Mouse (Mus musculus) CD8-positive naive resting alpha-beta T cell, adult 2 months (primary cell): ENCODE results near the gene Cryz.

Experiments
- DNase-seq, 2 experiments: peaks; one replicate each; pipeline ENCODE4 v3.0.0; 2022; ENCODE audit warnings: low read depth in 2 of 2, low spot score in 2 of 2

The Cryz gene

GRCm38 (mm10) chr3:154596488-154596933 is at the start of gene Cryz:
Cryz (plus strand) TSS chr3:154596711.
- peak; percentile 81 to 89 for DNase-seq

- DNase-seq: no peak
Measured at GRCm38 (mm10) chr3:154547549-154548426, 48.7 kb upstream of the Cryz start.

- no peak for DNase-seq
Measured at GRCm38 (mm10) chr3:154548868-154549301, 47.6 kb upstream of the Cryz start.

- DNase-seq: no peak
Measured at GRCm38 (mm10) chr3:154550326-154551034, 46.0 kb upstream of the Cryz start.

GRCm38 (mm10) chr3:154551035-154551411 is 45.5 kb upstream of the Cryz start:
- DNase-seq: no peak

- DNase-seq: no peak
Measured at GRCm38 (mm10) chr3:154562192-154562591, 34.3 kb upstream of the Cryz start.

GRCm38 (mm10) chr3:154565437-154565836 is 31.1 kb upstream of the Cryz start:
- DNase-seq: no peak

DNA sequence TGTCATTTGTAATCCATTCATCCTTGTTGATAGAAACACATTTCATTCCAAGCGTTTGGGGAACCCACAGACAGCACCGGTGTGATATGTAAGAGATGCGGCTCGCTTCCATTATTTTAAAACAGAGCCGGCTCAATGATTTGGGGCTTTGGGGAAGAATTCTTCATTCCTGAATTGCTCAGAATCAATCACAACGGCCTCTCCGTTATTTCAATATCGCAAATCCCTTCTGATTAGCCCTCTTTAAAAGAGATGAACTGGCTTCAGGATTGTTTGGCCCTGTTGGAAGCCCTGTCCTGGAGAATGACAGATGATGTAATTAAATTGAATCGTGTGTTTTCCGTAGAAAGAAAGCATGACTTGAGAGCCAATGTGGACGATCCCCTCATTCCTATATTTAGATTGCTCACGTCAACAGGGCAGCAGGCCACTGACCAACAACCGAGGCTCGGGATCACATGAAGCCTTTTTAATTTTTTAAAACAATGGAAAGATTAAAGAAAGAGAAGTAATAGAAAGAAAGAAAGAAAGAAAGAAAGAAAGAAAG is 26.4 kb upstream of the Cryz start:
- no peak for DNase-seq

GRCm38 (mm10) chr3:154570786-154571185 is 25.7 kb upstream of the Cryz start:
- DNase-seq: no peak

- peak; percentile 13 to 30 for DNase-seq
Measured at GRCm38 (mm10) chr3:154572341-154572972, 24.1 kb upstream of the Cryz start.

DNA sequence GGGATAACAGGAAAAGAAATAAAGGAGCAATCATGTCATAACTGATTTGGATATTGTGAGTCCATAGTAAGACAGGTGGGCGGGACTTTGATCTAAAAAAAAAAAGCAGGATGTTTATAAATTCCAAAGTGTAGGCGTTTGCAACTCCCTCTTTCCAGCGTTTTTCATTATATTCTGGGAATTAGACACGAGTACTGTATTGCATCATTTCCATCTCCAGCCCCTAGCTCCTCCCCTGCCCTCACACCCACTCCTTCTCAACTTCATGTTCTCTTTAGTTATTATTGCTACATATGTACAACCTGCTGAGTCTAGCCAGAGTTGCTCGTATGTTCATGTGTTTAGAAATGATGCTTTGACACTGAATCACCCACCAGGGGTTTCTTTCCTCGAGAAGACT is 22.8 kb upstream of the Cryz start:
- no peak for DNase-seq

- DNase-seq: no peak
Measured at GRCm38 (mm10) chr3:154577895-154578294, 18.6 kb upstream of the Cryz start.

- DNase-seq: no peak
Measured at GRCm38 (mm10) chr3:154584351-154584750, 12.2 kb upstream of the Cryz start.

DNA sequence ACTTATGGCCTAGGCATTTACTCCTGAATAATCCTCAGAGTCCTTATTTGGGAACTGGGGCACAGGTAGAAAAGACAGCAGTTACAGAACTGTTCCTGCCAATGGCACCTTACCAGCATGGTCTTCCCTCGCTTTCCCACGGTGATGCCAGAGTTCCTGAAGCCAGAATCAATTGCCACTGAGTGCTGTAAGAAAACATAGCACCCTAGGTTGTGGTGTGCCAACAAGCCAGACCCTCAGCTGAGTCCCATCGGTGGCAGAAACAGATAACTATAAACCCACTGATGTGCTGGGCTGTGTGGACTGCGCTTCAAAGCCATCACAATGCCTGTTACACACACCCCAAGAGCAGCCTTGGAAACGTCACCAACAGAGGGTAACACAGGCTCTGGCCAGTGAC is 5.5 kb upstream of the Cryz start:
- no peak for DNase-seq

DNA sequence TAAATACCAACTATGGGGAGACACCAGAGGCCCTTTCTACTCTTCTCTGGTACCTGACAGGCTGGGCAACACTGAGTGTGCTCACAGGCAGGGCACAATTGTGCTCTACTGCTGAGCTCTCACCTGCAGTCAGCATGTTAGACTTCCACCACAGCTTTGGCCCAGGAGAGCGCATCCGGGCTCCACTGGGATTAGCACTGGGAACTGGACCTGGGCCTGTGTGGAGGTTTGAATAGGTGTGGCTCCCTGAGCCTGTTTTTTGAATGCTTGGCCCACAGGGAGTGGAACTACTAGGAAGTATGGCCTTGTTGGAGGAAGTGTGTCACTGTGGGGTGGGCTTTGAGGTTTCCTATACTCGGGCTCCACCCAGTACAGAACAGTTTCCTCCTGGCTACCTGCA is 4.9 kb upstream of the Cryz start:
- no peak for DNase-seq

DNA sequence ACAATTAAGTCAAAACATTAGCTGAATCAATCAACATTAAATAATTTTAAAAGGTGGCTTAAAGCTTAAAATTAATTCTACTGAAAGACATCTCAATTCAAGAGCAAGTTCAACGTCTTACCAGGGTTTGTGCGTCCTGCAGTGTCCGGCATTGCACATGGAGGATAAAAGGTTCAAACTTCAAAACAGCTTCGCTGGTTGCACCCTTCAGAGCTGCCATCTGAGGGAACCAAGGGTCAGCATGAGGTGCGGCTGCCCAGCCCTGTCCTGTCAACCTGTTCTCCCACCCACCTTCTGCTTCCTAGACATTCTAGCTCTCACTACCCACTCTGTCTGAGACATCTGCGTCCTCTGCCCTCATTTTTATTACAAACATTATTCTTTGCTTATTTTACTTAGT is 2.9 kb upstream of the Cryz start:
- DNase-seq: no peak

- DNase-seq: no peak
Measured at GRCm38 (mm10) chr3:154594156-154594555, 2.4 kb upstream of the Cryz start.

- DNase-seq: peak; percentile 85 to 91
Measured at GRCm38 (mm10) chr3:154596934-154597554, 533 bp downstream of the Cryz start, which contains the start of gene Tyw3. Tyw3 (minus strand) TSS chr3:154597104.

- DNase-seq: no peak
Measured at GRCm38 (mm10) chr3:154597561-154597960, 1.1 kb downstream of the Cryz start.

DNA sequence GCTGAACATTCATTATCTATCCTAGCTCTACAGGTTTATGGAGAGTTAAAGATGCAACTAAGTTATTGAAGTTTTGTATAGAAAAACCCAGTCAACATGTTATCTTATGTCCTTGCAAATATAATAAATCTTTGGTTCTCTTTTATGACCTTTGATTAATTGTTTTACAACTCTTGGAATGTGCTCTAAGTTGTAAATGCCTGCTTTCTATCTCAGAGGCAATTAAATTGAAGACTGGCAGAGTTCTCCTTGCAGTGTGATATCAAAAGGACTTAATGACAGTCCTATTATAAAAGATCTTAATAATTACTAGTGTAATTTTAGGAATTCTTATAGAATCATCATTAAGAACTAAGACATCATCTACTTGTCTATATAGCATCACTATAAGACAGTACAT is 5.6 kb downstream of the Cryz start:
- no peak for DNase-seq

DNA sequence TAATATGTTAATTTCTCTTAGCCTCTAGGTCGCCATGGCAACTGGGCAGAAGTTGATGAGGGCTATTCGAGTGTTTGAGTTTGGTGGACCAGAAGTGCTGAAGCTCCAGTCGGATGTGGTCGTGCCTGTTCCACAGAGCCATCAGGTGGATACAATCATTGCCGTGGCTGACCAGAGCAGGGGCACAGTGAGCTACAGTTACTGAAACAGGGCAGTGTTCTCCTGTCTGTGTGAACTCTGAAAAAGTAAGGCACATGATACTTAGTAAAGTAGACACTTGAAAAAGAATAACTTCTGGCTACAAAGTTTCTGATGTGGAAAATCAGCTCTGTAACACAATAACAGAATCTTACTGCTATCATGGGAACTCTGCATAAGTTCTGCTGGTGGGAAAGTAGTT is 8.4 kb downstream of the Cryz start:
- DNase-seq: no peak
